Mouse (Mus musculus): Measurements from ENCODE around the gene 9830107B12Rik. TPM values are rescaled to one million over a fixed set of nuclear protein-coding genes. Genes with fewer than 3 reads are reported as not detected.

9830107B12Rik gene
- total and polyA plus RNA-seq, 2 experiments = not detected

DNA sequence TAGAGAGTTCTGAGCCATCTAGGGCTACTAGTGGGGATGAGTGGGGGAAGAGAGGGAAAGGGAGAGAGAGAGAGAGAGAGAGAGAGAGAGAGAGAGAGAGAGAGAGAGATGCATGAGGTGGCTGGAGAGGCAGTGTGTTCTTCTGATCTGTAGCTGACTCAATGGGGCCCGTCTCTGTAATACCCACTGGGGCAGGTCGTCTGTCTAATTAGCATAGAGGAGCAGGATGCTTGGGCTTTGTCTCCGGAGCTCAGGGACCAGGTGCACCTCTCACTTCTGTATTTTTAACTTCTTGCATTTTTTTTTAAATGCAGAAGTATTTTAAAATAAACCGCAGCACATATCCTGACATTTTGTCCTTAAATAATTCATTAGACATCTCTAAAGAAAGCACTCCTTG, 38.7 kb downstream of the 9830107B12Rik start:
- Histone ChIP-seq H3K27me3 (ENCODE audit: control insufficient read depth, insufficient read depth, low read length) (no peaks in the 10 kb centered on the region), H3K4me1 (ENCODE audit: control insufficient read depth, insufficient read depth, low read length) (no peaks in the 10 kb centered on the region), H3K27ac (replicated peaks; ENCODE audit: insufficient read depth, low read depth, low read length) (no peak overlapping the region), H3K4me3 (ENCODE audit: insufficient read depth, low read depth, low read length) (no peak overlapping the region), H3K36me3 (ENCODE audit: control insufficient read depth, insufficient read depth, low read length) (no peaks in the 10 kb centered on the region), H3K9ac (ENCODE audit: low read depth, low read length) (no peak overlapping the region), H3K79me2 (ENCODE audit: control insufficient read depth, insufficient read depth, low read length) (no peaks in the 10 kb centered on the region)
- TF ChIP-seq CTCF (IDR thresholded peaks at IDR 0.05; ENCODE audit: low read depth, low read length) = no peak
- TF ChIP-seq POLR2A (IDR thresholded peaks at IDR 0.05; ENCODE audit: extremely low read depth, insufficient read depth, low read length) = no peak
- 74% methylated on average over 4 of the region's 4 CpGs for WGBS
- no peak for DNase-seq (ENCODE audit: extremely low read depth, low read depth, low spot score)

DNA sequence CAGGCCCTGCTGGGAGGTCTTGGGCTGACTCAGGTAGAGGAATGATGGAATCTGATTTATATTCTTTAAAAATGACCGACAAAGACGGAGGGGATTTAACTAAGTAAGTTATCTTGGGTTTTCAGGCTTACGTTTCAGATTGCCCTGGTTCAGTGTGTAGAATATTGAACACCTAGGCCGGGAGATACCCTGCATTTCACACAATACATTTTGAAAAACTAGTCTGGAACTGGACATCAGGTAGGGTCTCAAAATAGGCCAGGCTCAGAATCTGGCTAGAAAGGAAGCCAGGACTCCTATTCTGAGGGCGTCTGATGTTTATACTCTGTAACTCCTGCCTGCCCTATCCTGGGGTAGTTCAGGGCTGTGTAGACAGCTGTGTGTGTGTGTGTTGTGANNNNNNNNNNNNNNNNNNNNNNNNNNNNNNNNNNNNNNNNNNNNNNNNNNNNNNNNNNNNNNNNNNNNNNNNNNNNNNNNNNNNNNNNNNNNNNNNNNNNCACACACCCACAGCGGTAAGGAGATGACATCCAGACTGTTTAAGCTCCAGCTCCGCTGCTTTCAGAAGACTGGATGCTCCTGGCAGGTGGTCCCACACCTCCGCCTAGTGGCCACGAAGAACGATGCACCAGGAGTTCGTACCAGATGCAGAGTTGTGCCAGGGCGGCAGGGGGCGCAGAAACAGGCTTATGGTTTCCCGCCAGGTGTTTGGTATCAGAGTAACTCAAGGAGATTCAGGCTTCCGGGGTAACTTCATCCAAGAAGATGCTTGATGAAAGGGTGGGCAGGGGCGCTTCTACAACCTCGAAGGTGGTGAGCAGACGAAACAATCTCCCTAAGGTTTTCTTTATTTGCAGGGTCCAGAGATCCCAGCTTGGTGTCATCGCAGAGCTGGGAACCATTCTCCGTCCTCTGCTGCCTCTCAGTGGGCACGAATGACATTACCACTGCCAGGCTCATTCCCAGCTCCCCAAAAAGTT, 45.3 kb downstream of the 9830107B12Rik start:
- Histone ChIP-seq H3K27me3 (ENCODE audit: control insufficient read depth, insufficient read depth, low read length) (peaks cover 10% of the 10 kb centered on the region; the same call in 1 of the 2 replicates), H3K4me3 (ENCODE audit: insufficient read depth, low read depth, low read length) (no peak overlapping the region)
- WGBS = 15% methylated on average over 21 of the region's 21 CpGs

DNA sequence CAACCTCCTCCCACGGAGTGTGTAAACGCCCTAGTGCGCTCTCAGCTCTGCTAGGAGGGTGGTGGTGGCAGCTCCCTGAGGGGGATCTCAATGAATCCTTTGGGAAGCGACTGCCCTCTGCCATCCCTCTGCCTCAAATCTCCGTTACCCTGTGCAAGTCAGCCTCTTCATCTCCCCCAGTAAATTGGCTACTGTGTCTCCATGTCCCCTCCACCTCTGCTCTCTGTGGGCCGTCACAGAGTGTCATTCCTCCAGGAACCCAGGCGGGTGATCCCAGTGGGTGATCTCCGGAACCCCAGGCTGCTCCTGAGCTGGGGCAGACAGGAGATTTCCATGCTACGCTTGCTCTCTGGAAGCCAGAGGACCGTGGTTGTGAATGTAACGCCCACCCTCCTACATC, 46.8 kb downstream of the 9830107B12Rik start:
- H3K36me3 ChIP-seq (ENCODE audit: control insufficient read depth, insufficient read depth, low read length) = no peaks in the 10 kb centered on the region
- no peak overlapping the region for H3K27ac ChIP-seq (replicated peaks; ENCODE audit: insufficient read depth, low read depth, low read length)
- H3K4me1 ChIP-seq (ENCODE audit: control insufficient read depth, insufficient read depth, low read length) = no peaks in the 10 kb centered on the region; the same call in 1 of the 2 replicates
- no peaks in the 10 kb centered on the region for H3K79me2 ChIP-seq (ENCODE audit: control insufficient read depth, insufficient read depth, low read length)
- H3K9ac ChIP-seq (ENCODE audit: low read depth, low read length) = no peak overlapping the region
- DNase-seq (ENCODE audit: extremely low read depth, low read depth, low spot score) = no peak
- H3K27me3 ChIP-seq (ENCODE audit: control insufficient read depth, insufficient read depth, low read length) = peaks cover 12% of the 10 kb centered on the region; the same call in 1 of the 2 replicates
- H3K4me3 ChIP-seq (ENCODE audit: insufficient read depth, low read depth, low read length) = no peak overlapping the region
- WGBS = 47% methylated on average over 11 of the region's 11 CpGs
- TF ChIP-seq POLR2A (IDR thresholded peaks at IDR 0.05; ENCODE audit: extremely low read depth, insufficient read depth, low read length) (no peak), CTCF (IDR thresholded peaks at IDR 0.05; ENCODE audit: low read depth, low read length) (no peak)

More for the DNA sequence above, 45.3 kb downstream of the 9830107B12Rik start:
- peak; percentile 100 for TF ChIP-seq CTCF (IDR thresholded peaks at IDR 0.05; ENCODE audit: low read depth, low read length)
- no peak for TF ChIP-seq POLR2A (IDR thresholded peaks at IDR 0.05; ENCODE audit: extremely low read depth, insufficient read depth, low read length)
- no peaks in the 10 kb centered on the region for H3K79me2 ChIP-seq (ENCODE audit: control insufficient read depth, insufficient read depth, low read length)
- H3K9ac ChIP-seq (ENCODE audit: low read depth, low read length) = no peak overlapping the region
- H3K27ac ChIP-seq (replicated peaks; ENCODE audit: insufficient read depth, low read depth, low read length) = no peak overlapping the region
- no peaks in the 10 kb centered on the region; the same call in 1 of the 2 replicates for H3K4me1 ChIP-seq (ENCODE audit: control insufficient read depth, insufficient read depth, low read length)
- H3K36me3 ChIP-seq (ENCODE audit: control insufficient read depth, insufficient read depth, low read length) = no peaks in the 10 kb centered on the region
- peak; percentile 60 for DNase-seq (ENCODE audit: extremely low read depth, low read depth, low spot score)

DNA sequence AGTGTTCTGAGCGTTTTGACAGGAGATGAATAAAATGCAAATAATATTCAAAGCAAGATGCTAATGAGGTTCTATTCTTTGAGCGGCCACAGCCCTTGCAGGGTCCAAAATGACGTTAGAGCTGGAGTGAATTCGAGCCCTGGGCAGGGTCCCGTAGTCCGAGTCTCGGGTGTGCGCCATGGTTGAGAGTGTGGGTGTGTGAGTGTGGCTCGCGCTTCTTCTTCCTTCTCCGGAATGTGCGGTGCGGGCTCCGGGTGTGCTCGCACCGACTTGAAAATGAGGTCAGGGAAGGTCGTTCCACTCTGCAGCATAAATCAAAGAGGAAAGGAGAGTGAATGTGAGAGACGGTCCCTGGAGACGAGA, 47.6 kb downstream of the 9830107B12Rik start:
- DNase-seq (ENCODE audit: extremely low read depth, low read depth, low spot score) = no peak
- WGBS = 2% methylated on average over 19 of the region's 19 CpGs
- H3K4me3 ChIP-seq (ENCODE audit: insufficient read depth, low read depth, low read length) = no peak overlapping the region

DNA sequence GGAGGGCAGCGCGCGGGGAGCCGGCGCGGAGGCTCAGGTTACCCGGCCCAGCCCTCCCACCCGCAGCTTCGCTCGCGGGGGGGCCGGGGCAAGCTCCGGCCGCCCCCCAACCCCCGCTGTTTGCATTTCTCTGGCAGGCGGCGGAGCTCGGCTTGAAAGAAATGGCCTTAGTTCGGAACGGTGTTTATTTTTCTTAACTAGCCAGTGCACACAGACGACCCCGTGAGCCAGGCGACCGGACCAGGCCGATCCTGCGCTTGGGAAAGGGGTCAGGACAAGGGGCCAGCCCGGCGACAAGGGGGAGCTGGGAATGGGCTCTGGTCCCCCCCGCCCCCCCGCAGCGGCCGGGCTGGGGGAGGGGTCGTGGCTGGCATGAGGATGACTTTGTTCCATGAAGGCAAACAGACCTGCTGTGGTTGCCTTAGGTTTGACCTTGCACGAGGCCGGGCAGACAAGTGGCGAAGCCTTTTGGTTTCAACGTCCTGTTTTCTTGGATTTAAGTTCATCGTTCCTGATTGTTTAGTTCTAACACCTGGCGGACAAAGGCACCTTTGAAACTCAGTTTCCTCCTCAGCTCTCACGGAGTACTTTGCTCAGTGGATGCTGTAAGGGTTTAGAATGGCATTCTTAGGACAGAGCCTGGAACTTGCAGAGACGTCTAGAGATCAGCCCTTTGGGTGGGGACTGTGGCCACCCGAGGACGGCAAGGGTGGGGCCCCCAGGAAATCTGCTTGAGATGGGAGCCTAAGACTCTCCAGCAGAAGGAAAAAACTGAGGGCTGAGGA, 48.1 kb downstream of the 9830107B12Rik start:
- Histone ChIP-seq H3K9ac (ENCODE audit: low read depth, low read length) (no peak overlapping the region), H3K27ac (replicated peaks; ENCODE audit: insufficient read depth, low read depth, low read length) (no peak overlapping the region)
- no peak for TF ChIP-seq CTCF (IDR thresholded peaks at IDR 0.05; ENCODE audit: low read depth, low read length)
- TF ChIP-seq POLR2A (IDR thresholded peaks at IDR 0.05; ENCODE audit: extremely low read depth, insufficient read depth, low read length) = no peak

More for the DNA sequence above, 47.6 kb downstream of the 9830107B12Rik start:
- TF ChIP-seq POLR2A (IDR thresholded peaks at IDR 0.05; ENCODE audit: extremely low read depth, insufficient read depth, low read length) (no peak), CTCF (IDR thresholded peaks at IDR 0.05; ENCODE audit: low read depth, low read length) (no peak)
- H3K27me3 ChIP-seq (ENCODE audit: control insufficient read depth, insufficient read depth, low read length) = peaks cover 12% of the 10 kb centered on the region; the same call in 1 of the 2 replicates
- H3K36me3 ChIP-seq (ENCODE audit: control insufficient read depth, insufficient read depth, low read length) = no peaks in the 10 kb centered on the region
- no peaks in the 10 kb centered on the region; the same call in 1 of the 2 replicates for H3K4me1 ChIP-seq (ENCODE audit: control insufficient read depth, insufficient read depth, low read length)
- H3K79me2 ChIP-seq (ENCODE audit: control insufficient read depth, insufficient read depth, low read length) = no peaks in the 10 kb centered on the region
- no peak overlapping the region for H3K9ac ChIP-seq (ENCODE audit: low read depth, low read length)
- no peak overlapping the region for H3K27ac ChIP-seq (replicated peaks; ENCODE audit: insufficient read depth, low read depth, low read length)

More for the DNA sequence above, 48.1 kb downstream of the 9830107B12Rik start:
- Histone ChIP-seq H3K27me3 (ENCODE audit: control insufficient read depth, insufficient read depth, low read length) (peaks cover 12% of the 10 kb centered on the region; the same call in 1 of the 2 replicates), H3K4me1 (ENCODE audit: control insufficient read depth, insufficient read depth, low read length) (no peaks in the 10 kb centered on the region; the same call in 1 of the 2 replicates), H3K79me2 (ENCODE audit: control insufficient read depth, insufficient read depth, low read length) (no peaks in the 10 kb centered on the region), H3K4me3 (ENCODE audit: insufficient read depth, low read depth, low read length) (no peak overlapping the region), H3K36me3 (ENCODE audit: control insufficient read depth, insufficient read depth, low read length) (no peaks in the 10 kb centered on the region)
- no peak for DNase-seq (ENCODE audit: extremely low read depth, low read depth, low spot score)
- 1% methylated on average over 43 of the region's 43 CpGs for WGBS

Measured in liver, adult 2 months (tissue).